Mouse (Mus musculus) kidney, adult 18-20 months (tissue): ENCODE data around the gene Ccdc88b.
"Not testable (repeated sequence)": the region's sequence is repeated elsewhere in the genome, so short reads cannot be mapped to it uniquely, and the experiment has no call there.

ENCODE experiments used
- DNase-seq: peaks from one replicate; pipeline ENCODE4 v3.0.0; 2021

The Ccdc88b gene

GRCm38 (mm10) chr19:6858031-6858430 lies at the start of gene Ccdc88b:
Gene Ccdc88b (minus strand): TSS chr19:6858211.
- no peak for DNase-seq

- no peak for DNase-seq
Measured at GRCm38 (mm10) chr19:6907094-6907493, 49.1 kb upstream of the Ccdc88b start.

- DNase-seq: peak; percentile 65
Measured at GRCm38 (mm10) chr19:6906199-6906598, 48.2 kb upstream of the Ccdc88b start.

GRCm38 (mm10) chr19:6905498-6906159 lies 47.6 kb upstream of the Ccdc88b start:
- no peak for DNase-seq

- DNase-seq: peak; percentile 77
Measured at GRCm38 (mm10) chr19:6904846-6905245, 46.8 kb upstream of the Ccdc88b start.

- peak; percentile 60 for DNase-seq
Measured at GRCm38 (mm10) chr19:6903031-6903430, 45.0 kb upstream of the Ccdc88b start.

GRCm38 (mm10) chr19:6899641-6900040 lies 41.6 kb upstream of the Ccdc88b start:
- no peak for DNase-seq

GRCm38 (mm10) chr19:6895608-6896305 lies 37.7 kb upstream of the Ccdc88b start:
- not testable (repeated sequence) for DNase-seq

GRCm38 (mm10) chr19:6893731-6894451 lies 35.9 kb upstream of the Ccdc88b start:
- DNase-seq: no peak

- no peak for DNase-seq
Measured at GRCm38 (mm10) chr19:6892512-6892911, 34.5 kb upstream of the Ccdc88b start.

GRCm38 (mm10) chr19:6877965-6878364 lies 20.0 kb upstream of the Ccdc88b start:
- DNase-seq: no peak

GRCm38 (mm10) chr19:6876799-6877198 lies 18.8 kb upstream of the Ccdc88b start:
- no peak for DNase-seq

- no peak for DNase-seq
Measured at GRCm38 (mm10) chr19:6875834-6876233, 17.8 kb upstream of the Ccdc88b start.

GRCm38 (mm10) chr19:6874257-6874656 lies 16.2 kb upstream of the Ccdc88b start:
- no peak for DNase-seq

GRCm38 (mm10) chr19:6872701-6873100 lies 14.7 kb upstream of the Ccdc88b start:
- no peak for DNase-seq

- DNase-seq: peak; percentile 83
Measured at GRCm38 (mm10) chr19:6871574-6872271, 13.7 kb upstream of the Ccdc88b start.

GRCm38 (mm10) chr19:6869355-6869754 lies 11.3 kb upstream of the Ccdc88b start:
- DNase-seq: peak; percentile 67

GRCm38 (mm10) chr19:6861451-6861850 lies 3.4 kb upstream of the Ccdc88b start:
- DNase-seq: no peak

- DNase-seq: no peak
Measured at GRCm38 (mm10) chr19:6860706-6861105, 2.7 kb upstream of the Ccdc88b start.

- no peak for DNase-seq
Measured at GRCm38 (mm10) chr19:6859971-6860370, 2.0 kb upstream of the Ccdc88b start.

- no peak for DNase-seq
Measured at GRCm38 (mm10) chr19:6859032-6859651, 1.1 kb upstream of the Ccdc88b start.

- DNase-seq: no peak
Measured at GRCm38 (mm10) chr19:6857391-6858005, 513 bp downstream of the Ccdc88b start.
